Mouse (Mus musculus): ENCODE results near the gene Hdhd5.

Hdhd5 gene

GRCm38 (mm10) chr6:120531020-120531965, at the start of gene Hdhd5:
TSS of gene Hdhd5 (minus strand) at chr6:120531319.
- DNase-seq (ENCODE audit: low spot score in 2 of 2), result peak; percentile 91 to 96

- DNase-seq (ENCODE audit: low spot score in 2 of 2), result peak in 1 of 2 experiments; percentile 33
Measured at GRCm38 (mm10) chr6:120580713-120581015, 49.5 kb upstream of the Hdhd5 start.

DNA sequence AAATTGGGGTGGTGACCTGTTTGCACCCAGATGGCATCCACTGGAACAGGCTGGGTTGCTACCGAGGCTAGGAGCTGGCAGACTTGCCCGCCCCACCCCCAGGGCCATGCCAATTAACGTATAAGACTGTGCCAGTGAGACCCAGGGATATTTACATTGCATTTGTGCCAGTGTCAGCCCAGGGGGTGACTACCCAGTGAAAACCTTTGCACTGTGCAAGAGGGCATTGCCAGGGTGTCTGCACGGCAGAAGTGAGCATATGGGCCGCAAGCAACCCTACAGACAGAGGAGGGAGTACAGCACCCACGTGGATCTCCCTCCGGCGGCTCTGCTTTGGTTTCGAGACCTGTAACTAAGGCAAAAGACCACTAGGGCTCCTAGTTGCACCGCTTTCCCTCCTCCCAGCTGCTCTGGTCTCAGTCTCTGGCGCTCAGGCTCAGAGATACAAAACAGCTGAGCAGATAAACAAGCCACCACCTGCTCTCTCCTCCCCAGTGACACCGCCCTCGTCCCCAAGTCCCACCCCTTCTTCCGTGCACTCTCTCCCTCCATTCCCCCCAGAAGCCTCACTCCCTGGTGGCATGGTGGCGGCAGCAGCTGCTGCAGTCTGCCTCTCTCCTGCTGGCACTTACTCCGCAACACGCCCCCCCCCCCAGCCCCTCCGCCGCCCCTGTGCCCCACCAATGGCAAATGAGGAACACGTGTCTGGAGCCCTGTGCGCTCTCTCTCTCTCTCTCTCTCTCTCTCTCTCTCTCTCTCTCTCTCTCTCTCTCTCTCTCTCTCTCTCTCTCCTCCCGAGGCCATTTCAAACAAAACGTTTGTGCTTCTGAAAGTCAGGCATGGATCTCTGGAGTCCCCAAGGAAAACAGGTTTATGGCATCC, 49.0 kb upstream of the Hdhd5 start:
- DNase-seq (ENCODE audit: low spot score in 2 of 2), result peak; percentile 82 to 90

GRCm38 (mm10) chr6:120579110-120579830, 48.2 kb upstream of the Hdhd5 start:
- peak; percentile 39 to 47 for DNase-seq (ENCODE audit: low spot score in 2 of 2)

DNA sequence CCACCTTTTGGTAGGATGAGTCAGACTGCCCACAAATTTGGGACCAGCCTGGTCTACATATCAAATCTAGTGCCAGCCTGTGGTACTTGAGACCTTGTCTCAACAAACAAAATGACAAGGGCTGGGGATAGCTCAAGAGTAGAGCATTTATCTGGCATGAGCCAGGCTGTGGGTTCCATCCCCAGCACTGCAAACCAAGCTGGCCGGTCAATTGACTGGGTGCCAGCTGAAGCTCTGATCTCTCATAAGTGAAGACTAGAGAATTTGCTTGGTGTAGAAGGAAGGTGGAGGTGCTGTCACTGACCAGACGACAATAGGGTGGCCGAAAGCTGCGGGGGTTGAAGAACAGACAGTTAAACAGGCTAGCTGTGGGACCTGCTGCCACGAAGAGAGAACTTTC, 47.4 kb upstream of the Hdhd5 start:
- DNase-seq (ENCODE audit: low spot score in 2 of 2), result no peak

- no peak for DNase-seq (ENCODE audit: low spot score in 2 of 2)
Measured at GRCm38 (mm10) chr6:120572372-120572771, 41.3 kb upstream of the Hdhd5 start.

DNA sequence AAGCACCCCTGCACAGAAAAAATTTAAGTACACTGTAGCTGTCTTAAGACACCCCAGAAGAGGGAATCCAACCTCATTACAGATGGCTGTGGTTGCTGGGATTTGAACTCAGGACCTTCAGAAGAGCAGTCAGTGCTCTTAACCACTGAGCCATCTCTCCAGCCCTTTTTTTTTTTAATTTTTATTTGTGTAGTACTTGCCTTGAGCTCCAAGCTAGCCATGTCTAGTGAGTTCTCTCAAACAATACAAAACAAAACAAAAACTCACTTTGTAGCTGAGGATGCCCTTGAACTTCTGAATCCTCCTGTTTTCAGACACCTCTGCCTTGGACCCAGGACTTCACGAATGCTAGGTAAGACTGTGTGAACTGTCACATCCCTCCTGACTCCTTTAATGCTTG, 37.1 kb upstream of the Hdhd5 start:
- no peak for DNase-seq (ENCODE audit: low spot score in 2 of 2)

GRCm38 (mm10) chr6:120566911-120567909, 36.1 kb upstream of the Hdhd5 start:
- DNase-seq (ENCODE audit: low spot score in 2 of 2), result peak; percentile 65 to 69

GRCm38 (mm10) chr6:120556641-120557040, 25.5 kb upstream of the Hdhd5 start:
- no peak for DNase-seq (ENCODE audit: low spot score in 2 of 2)

- no peak for DNase-seq (ENCODE audit: low spot score in 2 of 2)
Measured at GRCm38 (mm10) chr6:120555983-120556567, 25.0 kb upstream of the Hdhd5 start.

DNA sequence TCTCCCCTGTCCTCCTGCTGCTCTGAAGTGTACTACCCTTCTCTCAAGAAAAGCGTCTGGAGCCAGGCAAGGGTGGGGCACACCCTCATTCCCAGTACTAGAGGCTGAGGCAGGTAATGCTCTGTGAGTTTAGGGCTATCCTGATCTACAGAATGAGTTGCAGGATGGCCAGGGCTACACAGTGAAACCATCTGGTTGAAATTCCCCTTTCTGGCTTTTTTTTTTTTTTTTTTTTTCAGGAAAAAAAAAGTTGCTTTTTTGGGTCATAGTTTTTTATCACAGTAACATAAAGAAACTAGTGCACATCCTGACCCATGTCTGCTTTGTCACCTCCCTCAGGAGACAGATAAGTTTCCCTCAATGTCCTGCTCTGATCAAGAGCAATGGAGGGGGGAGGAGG, 24.0 kb upstream of the Hdhd5 start:
- DNase-seq (ENCODE audit: low spot score in 2 of 2), result no peak

DNA sequence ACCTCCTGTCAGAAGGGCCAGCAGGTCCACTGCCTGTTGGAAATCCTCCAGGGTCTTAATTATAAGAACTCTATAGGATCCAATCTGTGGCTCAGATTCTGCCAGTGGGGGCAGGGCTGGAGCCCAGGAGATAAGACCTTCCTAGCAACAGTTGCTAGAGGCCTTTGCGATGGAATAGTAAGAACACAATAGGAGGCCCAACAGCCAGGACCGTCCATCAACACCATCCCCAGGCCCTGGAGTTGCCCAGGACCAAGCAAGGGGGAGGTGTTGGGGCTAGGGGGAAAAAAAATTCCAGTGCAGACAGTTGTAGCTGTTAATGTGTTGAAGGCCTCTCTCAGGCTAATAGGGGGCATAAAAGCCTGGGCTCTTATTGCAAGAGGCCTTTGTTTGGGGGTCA, 19.1 kb upstream of the Hdhd5 start:
- DNase-seq (ENCODE audit: low spot score in 2 of 2), result no peak

- no peak for DNase-seq (ENCODE audit: low spot score in 2 of 2)
Measured at GRCm38 (mm10) chr6:120548581-120548980, 17.5 kb upstream of the Hdhd5 start.

- DNase-seq (ENCODE audit: low spot score in 2 of 2), result no peak
Measured at GRCm38 (mm10) chr6:120546973-120547372, 15.9 kb upstream of the Hdhd5 start.

DNA sequence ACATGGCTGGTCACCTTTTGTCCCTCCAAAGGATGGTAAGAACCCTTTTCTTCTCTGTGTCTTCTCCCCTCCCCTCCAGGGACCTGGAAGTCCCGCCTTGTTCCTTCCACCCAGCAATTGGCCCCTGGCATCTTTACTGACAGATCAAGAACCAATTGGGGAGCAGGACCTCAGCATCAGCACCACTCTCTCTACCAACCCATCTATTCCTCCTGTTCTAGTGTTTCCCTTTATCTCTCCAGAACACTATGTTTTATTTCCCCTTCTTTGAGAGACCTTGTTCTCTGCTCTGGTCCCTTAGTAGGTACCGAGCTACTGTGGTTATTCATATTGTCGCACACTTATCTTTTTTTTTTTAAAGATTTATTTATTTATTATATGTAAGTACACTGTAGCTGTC, 15.2 kb upstream of the Hdhd5 start:
- no peak for DNase-seq (ENCODE audit: low spot score in 2 of 2)

GRCm38 (mm10) chr6:120542061-120542460, 10.9 kb upstream of the Hdhd5 start:
- no peak for DNase-seq (ENCODE audit: low spot score in 2 of 2)

DNA sequence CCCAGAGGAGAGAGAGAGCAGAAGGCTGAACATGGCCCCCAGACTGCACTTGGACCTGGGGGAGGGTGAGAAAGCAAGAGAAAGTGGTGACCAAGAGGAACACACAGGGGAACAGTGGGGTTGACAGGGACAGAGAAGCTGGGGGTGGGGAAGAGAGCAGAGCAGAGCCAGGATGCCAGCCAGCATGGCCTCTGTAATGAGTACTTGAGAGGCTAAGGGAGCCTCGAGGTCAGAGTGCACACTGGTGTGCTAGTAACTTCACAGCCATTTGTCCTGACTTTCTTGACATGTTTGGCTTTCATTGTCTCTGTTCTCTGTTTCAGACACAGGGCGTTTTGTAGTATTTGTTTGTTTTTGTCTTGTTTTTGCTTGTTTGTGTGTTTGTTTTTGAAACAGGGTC, 10.3 kb upstream of the Hdhd5 start:
- DNase-seq (ENCODE audit: low spot score in 2 of 2), result no peak

GRCm38 (mm10) chr6:120539781-120540231, 8.7 kb upstream of the Hdhd5 start:
- no peak for DNase-seq (ENCODE audit: low spot score in 2 of 2)

GRCm38 (mm10) chr6:120539132-120539759, 8.1 kb upstream of the Hdhd5 start:
- DNase-seq (ENCODE audit: low spot score in 2 of 2), result peak; percentile 46 to 71

DNA sequence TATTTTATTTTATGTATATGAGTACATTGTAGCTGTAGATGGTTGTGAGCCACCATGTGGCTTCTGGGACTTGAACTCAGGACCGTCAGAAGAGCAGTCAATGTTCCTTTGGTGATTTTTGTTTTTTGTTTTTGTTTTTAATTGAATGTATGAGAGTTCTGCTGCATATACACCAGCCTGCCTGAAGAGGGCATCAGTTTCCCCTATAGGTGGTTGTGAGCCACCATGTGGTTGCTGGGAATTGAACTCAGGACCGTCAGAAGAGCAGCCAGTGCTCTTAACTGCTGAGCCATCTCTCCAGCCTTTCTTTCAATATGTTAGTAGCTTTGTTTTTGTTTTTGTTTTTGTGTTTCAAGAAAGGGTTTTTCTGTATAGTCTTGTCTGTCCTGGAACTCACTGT, 5.2 kb upstream of the Hdhd5 start:
- no peak for DNase-seq (ENCODE audit: low spot score in 2 of 2)

Measured in thymus, postnatal 10 days (tissue).